Mouse (Mus musculus) liver, embryonic 12.5 days (tissue): ENCODE results near the gene Tbc1d8. TPM values are rescaled to one million over a fixed set of nuclear protein-coding genes. Genes with fewer than 3 reads are reported as not detected.

Experiments
- ATAC-seq: fragments of 200-750 bp; cut with Nextera tagmentation; 2 replicates; pipeline ENCODE4 v1.8.0; 2017; ENCODE audit warnings: moderate number of reproducible peaks, mild to moderate bottlenecking, moderate library complexity
- H3K27ac ChIP-seq: fragments of 300-500 bp; sonication (generic); 2 replicates; pipeline ENCODE4 v1.5.1; 2016; ENCODE audit warnings: mild to moderate bottlenecking
- H3K27me3 ChIP-seq: fragments of 300-500 bp; sonication (generic); replicated peaks from 2 replicates; pipeline ENCODE4 v1.6.1; 2016; ENCODE audit warnings: mild to moderate bottlenecking, moderate library complexity
- H3K36me3 ChIP-seq: fragments of 300-500 bp; sonication (generic); 2 replicates; pipeline ENCODE4 v1.6.1; 2016; ENCODE audit warnings: mild to moderate bottlenecking, moderate library complexity
- H3K4me1 ChIP-seq: fragments of 300-500 bp; sonication (generic); 2 replicates; pipeline ENCODE4 v1.6.1; 2016
- H3K4me2 ChIP-seq: fragments of 300-500 bp; sonication (generic); 2 replicates; pipeline ENCODE4 v1.6.1; 2016; ENCODE audit warnings: mild to moderate bottlenecking, moderate library complexity
- H3K4me3 ChIP-seq: fragments of 300-500 bp; sonication (generic); 2 replicates; pipeline ENCODE4 v1.5.1; 2016; ENCODE audit warnings: mild to moderate bottlenecking, moderate library complexity
- H3K9ac ChIP-seq: fragments of 300-500 bp; sonication (generic); 2 replicates; pipeline ENCODE4 v1.6.1; 2016; ENCODE audit warnings: mild to moderate bottlenecking, moderate library complexity
- H3K9me3 ChIP-seq: fragments of 300-500 bp; sonication (generic); replicated peaks from 2 replicates; pipeline ENCODE4 v1.6.1; 2016; ENCODE audit warnings: mild to moderate bottlenecking, moderate library complexity
- WGBS: fragments of 180-500 bp; shearing (Covaris S2); methylation state at CpG from one replicate; pipeline ENCODE4 v1.1.7; 2016; ENCODE audit not compliant: insufficient replicate concordance; 5-methylcytosine and 5-hydroxymethylcytosine counted together
- polyA plus RNA-seq: library from polyadenylated mRNA; unstranded; fragments of >200 nt; fragmentation: Nextera tagmentation; extraction: Ambion mirVana; gene quantifications from 2 replicates; pipeline ENCODE4 v1.2.1, GENCODE M21; 2016

Gene Tbc1d8
- polyA plus RNA-seq, 1 experiment from 2014 or later = 5.0 TPM

DNA sequence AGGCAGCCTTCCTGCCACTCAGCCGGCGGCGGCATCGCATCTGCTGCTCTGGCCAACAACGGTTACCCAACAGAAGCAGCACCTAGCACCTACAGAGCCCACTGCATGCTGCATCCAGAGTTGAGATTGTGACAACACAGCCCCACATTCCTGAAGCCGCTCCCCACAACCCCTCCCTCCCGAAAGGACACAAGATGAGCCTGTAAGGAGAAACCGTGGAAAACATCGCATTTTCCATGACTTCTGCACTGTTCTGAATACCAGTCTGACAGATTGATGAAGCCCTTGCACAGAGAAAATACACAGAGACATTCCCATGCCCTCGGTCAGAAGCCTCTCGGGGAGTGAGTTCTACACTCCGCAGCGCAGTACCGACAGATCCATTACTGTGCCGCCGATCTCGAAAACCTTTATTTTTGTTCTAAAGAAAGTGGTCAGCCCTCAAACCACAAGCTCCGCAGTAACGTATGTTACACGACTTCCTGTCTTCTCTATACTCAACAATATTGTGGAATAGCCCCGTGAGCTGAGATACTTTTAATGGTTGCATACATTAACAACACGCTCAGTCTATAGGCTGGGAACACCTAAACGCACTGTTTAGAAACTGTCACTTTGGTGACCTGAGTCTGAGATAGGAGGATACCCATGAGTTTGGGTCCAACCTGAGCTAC lies 23.1 kb downstream of the Tbc1d8 start:
- Histone ChIP-seq H3K4me1 (peaks cover 67% of the 10 kb centered on the region), H3K4me2 (peak overlapping the region; percentile 32; the same call in 1 of the 2 replicates), H3K27ac (peak overlapping the region; percentile 34; the same call in 1 of the 2 replicates)

DNA sequence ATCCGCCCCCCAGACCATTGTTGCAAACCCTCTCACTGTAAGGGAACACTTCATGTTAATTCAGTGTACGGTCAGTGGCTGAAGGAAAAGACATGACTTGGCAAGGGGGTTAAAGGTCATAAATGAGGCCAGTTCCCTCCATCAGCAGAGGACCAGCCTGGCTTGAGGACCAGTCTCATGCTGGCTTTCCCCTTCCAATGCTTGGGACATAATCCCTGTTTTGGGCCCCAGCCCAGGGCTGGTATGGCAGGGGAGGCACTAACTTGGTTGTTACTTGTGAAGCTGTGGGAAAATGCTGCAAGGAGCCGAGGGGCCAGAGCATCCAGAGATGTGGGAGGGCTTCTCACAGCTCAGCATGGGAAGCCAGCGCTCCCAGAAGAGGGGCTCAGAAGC lies 23.8 kb downstream of the Tbc1d8 start:
- Histone ChIP-seq H3K9ac (0 out of 2 replicates have a peak overlapping the region, but pooled peaks have one; percentile 27), H3K36me3 (no peaks in the 10 kb centered on the region), H3K9me3 (no peaks in the 10 kb centered on the region), H3K27me3 (no peaks in the 10 kb centered on the region), H3K4me2 (peak overlapping the region; percentile 60), H3K4me3 (no peak overlapping the region), H3K4me1 (peaks cover 67% of the 10 kb centered on the region), H3K27ac (peak overlapping the region; percentile 34)
- WGBS = 67% methylated on average over 4 of the region's 4 CpGs
- no peak for ATAC-seq

More for the DNA sequence above, 23.1 kb downstream of the Tbc1d8 start:
- Histone ChIP-seq H3K36me3 (no peaks in the 10 kb centered on the region), H3K4me3 (no peak overlapping the region), H3K9me3 (no peaks in the 10 kb centered on the region), H3K9ac (no peak overlapping the region), H3K27me3 (no peaks in the 10 kb centered on the region)
- ATAC-seq = no peak
- WGBS = 59% methylated on average over 23 of the region's 23 CpGs

DNA sequence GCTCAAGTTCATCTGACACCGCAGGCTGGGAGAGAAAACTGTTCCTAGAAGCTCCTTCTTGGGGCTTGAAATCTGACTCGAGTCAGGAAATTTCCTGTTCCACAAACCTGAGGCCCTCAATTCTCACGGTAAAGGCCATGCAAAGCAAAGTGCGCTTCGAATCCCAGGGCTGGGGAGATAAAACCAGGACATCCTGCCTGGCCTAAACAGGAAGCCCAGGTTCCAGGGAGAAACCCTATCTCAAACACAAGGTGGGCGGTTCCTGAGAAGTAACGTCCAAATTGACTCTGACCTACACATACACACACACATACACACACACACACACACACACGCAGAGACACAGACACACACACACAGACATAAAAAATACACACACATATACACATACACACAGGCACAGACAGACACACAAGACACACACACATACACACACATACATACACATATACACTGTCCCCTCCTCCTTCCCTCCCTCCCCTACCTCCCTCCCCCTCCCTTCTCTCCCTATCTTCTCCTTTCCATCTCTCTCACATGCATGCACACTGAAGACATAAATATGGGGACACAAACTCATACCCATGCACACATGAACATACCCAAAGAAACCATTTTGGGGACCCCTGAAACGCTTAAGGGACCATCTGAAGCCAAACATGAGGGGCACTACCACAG lies 24.3 kb downstream of the Tbc1d8 start:
- Histone ChIP-seq H3K4me2 (peak overlapping the region; percentile 60), H3K4me1 (peaks cover 71% of the 10 kb centered on the region), H3K9ac (peak overlapping the region; percentile 27; the same call in 1 of the 2 replicates), H3K9me3 (no peaks in the 10 kb centered on the region), H3K27me3 (no peaks in the 10 kb centered on the region), H3K4me3 (peak overlapping the region; percentile 24; the same call in 1 of the 2 replicates), H3K27ac (peak overlapping the region; percentile 47), H3K36me3 (no peaks in the 10 kb centered on the region)
- WGBS = 27% methylated on average over 9 of the region's 9 CpGs
- peak; percentile 64 for ATAC-seq

DNA sequence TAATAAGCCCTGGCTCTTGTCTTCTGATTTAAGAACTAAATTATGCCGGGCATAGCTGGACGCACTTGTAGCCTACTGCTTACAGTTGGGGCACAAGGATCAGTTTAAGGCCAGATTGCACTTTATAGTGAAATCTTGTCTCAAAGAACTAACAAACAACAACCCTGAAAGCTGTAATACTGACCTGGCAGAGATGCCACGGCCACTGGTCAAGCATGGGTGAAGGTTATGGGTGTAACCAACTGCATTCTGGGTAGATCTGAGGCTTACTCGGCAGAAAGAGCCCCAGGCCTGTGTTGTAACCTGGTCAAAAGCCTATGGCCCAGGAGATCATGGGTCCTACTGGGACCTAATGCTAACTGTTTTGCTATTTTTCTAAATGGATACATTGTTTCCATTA lies 26.4 kb downstream of the Tbc1d8 start:
- 77% methylated on average over 4 of the region's 4 CpGs for WGBS

DNA sequence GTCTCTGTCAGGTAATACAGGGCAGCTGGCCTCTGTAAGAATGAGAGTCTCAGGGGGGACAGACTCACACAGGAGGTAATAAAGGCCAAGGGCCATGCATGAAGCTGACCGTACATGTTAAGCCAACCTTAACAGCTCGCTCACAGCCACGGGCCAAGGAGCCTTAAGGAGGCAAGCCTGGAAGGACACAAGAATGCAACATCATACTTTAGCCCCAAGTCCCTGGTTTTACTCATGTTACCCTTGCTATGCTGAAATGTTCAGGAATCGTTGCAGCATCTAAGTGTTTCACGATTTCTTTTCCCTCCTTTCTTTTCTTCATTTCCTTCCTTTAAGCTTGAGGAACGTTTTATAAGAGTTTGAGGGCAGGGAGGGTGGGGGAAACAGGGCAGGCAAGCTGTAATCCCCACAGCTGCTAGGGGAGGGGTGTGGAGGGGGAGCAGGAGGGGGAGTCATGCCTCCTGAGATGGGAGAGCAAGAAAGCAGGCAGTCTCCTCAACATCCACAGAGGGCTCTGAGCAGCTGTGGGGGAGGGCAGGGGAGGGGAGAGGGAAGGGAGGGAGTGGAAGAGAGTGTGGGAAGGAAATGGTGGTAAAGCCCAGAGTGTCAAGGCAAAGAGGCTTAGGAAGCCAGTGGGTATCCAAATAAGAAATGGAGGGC lies 28.4 kb downstream of the Tbc1d8 start:
- no peak overlapping the region for H3K27ac ChIP-seq
- 51% methylated on average over 6 of the region's 6 CpGs for WGBS
- H3K4me1 ChIP-seq = peaks cover 89% of the 10 kb centered on the region
- 0 out of 2 replicates have a peak overlapping the region, but pooled peaks have one; percentile 10 for H3K9ac ChIP-seq
- no peak overlapping the region for H3K4me3 ChIP-seq
- no peaks in the 10 kb centered on the region for H3K27me3 ChIP-seq
- H3K36me3 ChIP-seq = no peaks in the 10 kb centered on the region
- ATAC-seq = no peak
- peak overlapping the region; percentile 7; the same call in 1 of the 2 replicates for H3K4me2 ChIP-seq
- H3K9me3 ChIP-seq = no peaks in the 10 kb centered on the region

More for the DNA sequence above, 26.4 kb downstream of the Tbc1d8 start:
- H3K27me3 ChIP-seq = no peaks in the 10 kb centered on the region
- H3K9me3 ChIP-seq = no peaks in the 10 kb centered on the region
- no peak overlapping the region for H3K4me3 ChIP-seq
- no peaks in the 10 kb centered on the region for H3K36me3 ChIP-seq
- no peak overlapping the region for H3K27ac ChIP-seq
- no peak overlapping the region for H3K9ac ChIP-seq
- H3K4me1 ChIP-seq = peaks cover 84% of the 10 kb centered on the region
- H3K4me2 ChIP-seq = no peak overlapping the region
- ATAC-seq = no peak

DNA sequence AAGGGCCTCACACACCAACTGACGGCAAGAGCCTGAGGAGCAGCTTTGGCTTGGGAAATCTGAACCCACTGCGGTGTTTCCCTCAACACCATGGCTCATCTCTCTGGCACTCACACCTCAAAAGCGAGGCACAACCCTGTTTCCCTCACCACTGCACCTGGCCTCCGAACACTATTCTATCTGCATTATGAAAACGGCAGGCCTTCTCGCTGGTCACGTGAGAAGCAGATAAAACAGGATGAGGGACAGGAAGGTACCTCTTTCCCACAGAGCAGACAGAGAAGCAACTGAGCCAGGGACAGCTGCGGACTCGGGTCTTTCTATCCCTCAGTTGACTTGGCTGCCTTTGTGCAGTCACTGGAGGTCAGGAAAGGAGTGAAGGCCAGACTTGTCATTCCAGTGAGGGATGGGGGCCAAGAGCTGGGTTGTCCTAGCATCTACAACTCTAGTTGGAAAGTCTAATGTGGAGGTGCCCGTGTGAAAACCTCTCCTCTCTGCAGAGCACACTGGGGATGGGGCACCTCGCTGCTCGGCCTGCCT lies 29.2 kb downstream of the Tbc1d8 start:
- Histone ChIP-seq H3K36me3 (no peaks in the 10 kb centered on the region), H3K4me2 (peak overlapping the region; percentile 7; the same call in 1 of the 2 replicates), H3K4me3 (no peak overlapping the region), H3K27ac (no peak overlapping the region), H3K9ac (0 out of 2 replicates have a peak overlapping the region, but pooled peaks have one; percentile 10), H3K4me1 (peaks cover 89% of the 10 kb centered on the region), H3K27me3 (no peaks in the 10 kb centered on the region), H3K9me3 (no peaks in the 10 kb centered on the region)
- no peak for ATAC-seq
- WGBS = 55% methylated on average over 12 of the region's 12 CpGs

DNA sequence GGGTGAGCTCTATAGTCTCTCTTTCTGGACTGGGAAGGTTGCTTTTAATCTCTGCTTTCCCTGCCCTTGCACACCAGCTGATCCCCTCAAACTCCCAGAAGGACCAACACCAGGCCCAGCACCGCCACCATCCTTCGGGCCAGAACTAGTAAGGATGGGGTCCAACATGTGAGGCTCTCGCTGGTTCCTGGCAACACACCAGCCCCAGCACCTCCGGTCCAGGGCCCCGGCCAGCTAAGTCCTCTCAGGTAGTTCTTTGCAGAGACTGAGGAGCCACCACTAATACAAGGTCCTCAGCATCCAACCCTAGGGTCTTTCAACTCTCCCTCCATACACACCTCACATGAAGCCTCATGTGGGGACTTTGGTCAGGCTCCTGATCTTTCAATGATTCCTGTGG lies 29.7 kb downstream of the Tbc1d8 start:
- Histone ChIP-seq H3K9ac (no peak overlapping the region), H3K4me2 (no peak overlapping the region), H3K4me3 (no peak overlapping the region), H3K27me3 (no peaks in the 10 kb centered on the region), H3K4me1 (peaks cover 89% of the 10 kb centered on the region), H3K9me3 (no peaks in the 10 kb centered on the region), H3K36me3 (no peaks in the 10 kb centered on the region), H3K27ac (no peak overlapping the region)
- 90% methylated on average over 5 of the region's 5 CpGs for WGBS
- ATAC-seq = no peak

DNA sequence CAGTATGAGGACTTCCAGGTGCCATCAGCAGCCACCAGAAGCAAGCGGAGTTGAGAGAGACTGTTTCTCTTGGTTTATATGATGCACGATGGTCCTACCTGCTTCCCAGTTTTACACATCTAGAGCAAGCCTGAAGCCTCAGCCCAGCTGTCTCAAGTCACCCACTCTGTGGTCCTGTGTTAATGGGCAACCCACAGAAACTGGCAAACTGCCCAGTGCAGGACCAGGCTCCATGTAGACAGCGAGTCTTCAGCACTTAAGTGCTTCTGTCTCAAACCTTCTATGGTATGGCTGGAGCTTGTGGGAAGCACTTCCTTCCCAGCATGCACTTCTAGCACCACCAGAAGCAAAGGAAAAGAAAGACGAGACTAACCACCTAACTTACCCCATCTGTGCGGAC lies 30.3 kb downstream of the Tbc1d8 start:
- ATAC-seq = no peak
- Histone ChIP-seq H3K4me1 (peaks cover 89% of the 10 kb centered on the region), H3K27ac (no peak overlapping the region), H3K27me3 (no peaks in the 10 kb centered on the region), H3K4me2 (no peak overlapping the region), H3K9ac (no peak overlapping the region), H3K9me3 (no peaks in the 10 kb centered on the region), H3K36me3 (no peaks in the 10 kb centered on the region), H3K4me3 (no peak overlapping the region)
- WGBS = 77% methylated on average over 5 of the region's 5 CpGs

DNA sequence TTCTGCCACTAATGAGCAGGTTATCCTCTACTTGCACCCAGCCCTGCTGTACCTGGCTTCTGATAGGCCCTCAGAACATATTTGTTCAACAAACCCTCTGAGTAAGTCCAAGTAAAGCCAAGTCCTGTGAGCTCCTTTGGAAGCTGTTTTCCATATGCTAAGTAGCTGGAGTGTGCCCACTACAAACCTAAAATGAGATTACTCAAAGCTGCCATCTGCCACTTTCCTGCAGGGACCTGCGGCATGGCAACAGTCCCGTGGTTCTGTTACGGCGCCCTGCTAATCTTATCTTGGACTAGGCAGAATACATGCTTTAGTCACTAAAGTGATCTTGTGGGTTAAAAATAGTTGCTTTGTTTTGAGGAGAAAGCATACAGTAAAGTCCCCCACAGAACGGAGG lies 32.4 kb downstream of the Tbc1d8 start:
- peaks cover 86% of the 10 kb centered on the region for H3K4me1 ChIP-seq
- H3K9ac ChIP-seq = no peak overlapping the region
- H3K27me3 ChIP-seq = no peaks in the 10 kb centered on the region
- 25% methylated on average over 5 of the region's 5 CpGs for WGBS
- peak; percentile 39; the same call in 1 of the 2 replicates for ATAC-seq
- H3K4me2 ChIP-seq = peak overlapping the region; percentile 21; the same call in 1 of the 2 replicates
- H3K27ac ChIP-seq = peak overlapping the region; percentile 18; the same call in 1 of the 2 replicates
- H3K36me3 ChIP-seq = no peaks in the 10 kb centered on the region
- no peak overlapping the region for H3K4me3 ChIP-seq
- H3K9me3 ChIP-seq = no peaks in the 10 kb centered on the region

DNA sequence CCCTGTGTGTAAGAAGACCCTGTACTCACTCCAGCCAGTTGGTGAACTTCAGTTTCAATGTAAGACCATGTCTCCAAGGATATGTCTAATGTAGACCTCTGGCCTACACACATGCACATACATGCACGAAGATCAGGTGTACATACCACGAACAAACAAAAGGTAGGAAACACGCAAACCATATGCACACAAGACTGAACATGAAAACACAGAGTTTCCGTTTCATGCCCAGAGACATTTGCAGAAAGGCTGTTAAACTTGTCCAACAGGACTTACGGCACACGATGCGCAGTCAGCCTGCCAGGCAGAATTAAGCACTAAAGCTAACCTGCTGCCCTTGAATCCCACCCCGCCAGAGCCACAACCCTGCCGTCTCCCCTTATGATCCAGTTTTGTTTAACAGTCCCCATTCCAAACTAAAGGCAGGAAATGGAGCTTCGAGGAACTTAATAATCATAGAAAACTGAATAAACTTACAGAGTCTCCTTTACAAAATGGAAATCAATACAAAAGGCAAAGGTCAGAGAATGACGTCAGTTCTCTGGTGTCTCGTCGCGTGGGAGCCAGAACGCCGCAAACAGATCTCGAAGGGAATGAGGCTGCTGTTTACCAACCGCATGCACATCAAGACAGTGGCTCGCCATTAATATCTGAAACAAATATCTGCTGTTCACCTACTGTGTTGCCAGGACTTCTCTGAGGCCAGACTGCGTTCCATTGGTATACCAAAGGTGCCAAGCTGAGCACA lies 33.1 kb downstream of the Tbc1d8 start:
- 80% methylated on average over 20 of the region's 20 CpGs for WGBS
- H3K9ac ChIP-seq = no peak overlapping the region
- no peaks in the 10 kb centered on the region for H3K27me3 ChIP-seq
- no peaks in the 10 kb centered on the region for H3K9me3 ChIP-seq
- H3K36me3 ChIP-seq = no peaks in the 10 kb centered on the region
- H3K4me2 ChIP-seq = no peak overlapping the region
- H3K4me1 ChIP-seq = peaks cover 82% of the 10 kb centered on the region
- no peak for ATAC-seq
- no peak overlapping the region for H3K4me3 ChIP-seq
- no peak overlapping the region for H3K27ac ChIP-seq

DNA sequence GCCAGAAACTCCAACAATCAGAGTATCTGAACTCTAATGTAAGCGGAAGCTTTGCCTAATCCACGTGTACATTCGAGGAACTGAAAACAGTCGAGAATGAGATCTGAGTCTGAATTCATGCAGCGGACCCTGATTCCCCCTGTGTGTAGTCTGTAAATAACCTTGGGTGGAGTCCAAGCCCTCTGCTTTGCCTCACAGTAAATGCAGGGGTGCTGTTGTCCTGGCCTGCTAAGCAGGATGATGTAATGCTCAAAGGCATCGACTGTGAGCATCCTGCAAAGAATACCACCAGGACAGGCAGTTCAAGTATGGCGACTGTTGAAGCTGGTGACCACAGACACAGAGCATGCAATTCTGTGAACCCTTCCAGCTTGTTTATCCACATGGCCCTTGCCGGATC lies 34.8 kb downstream of the Tbc1d8 start:
- H3K27ac ChIP-seq = no peak overlapping the region
- H3K27me3 ChIP-seq = no peaks in the 10 kb centered on the region
- H3K4me2 ChIP-seq = no peak overlapping the region
- H3K36me3 ChIP-seq = no peaks in the 10 kb centered on the region
- WGBS = 74% methylated on average over 8 of the region's 8 CpGs
- H3K4me1 ChIP-seq = peaks cover 82% of the 10 kb centered on the region
- no peak overlapping the region for H3K4me3 ChIP-seq
- no peak overlapping the region for H3K9ac ChIP-seq
- H3K9me3 ChIP-seq = no peaks in the 10 kb centered on the region
- no peak for ATAC-seq
